Mouse (Mus musculus): Measurements from ENCODE around the gene Ap2a1. TPM values are rescaled to one million over a fixed set of nuclear protein-coding genes. Genes with fewer than 3 reads are reported as not detected.

The Ap2a1 gene
- total RNA-seq, 1 experiment = 82.5 TPM

DNA sequence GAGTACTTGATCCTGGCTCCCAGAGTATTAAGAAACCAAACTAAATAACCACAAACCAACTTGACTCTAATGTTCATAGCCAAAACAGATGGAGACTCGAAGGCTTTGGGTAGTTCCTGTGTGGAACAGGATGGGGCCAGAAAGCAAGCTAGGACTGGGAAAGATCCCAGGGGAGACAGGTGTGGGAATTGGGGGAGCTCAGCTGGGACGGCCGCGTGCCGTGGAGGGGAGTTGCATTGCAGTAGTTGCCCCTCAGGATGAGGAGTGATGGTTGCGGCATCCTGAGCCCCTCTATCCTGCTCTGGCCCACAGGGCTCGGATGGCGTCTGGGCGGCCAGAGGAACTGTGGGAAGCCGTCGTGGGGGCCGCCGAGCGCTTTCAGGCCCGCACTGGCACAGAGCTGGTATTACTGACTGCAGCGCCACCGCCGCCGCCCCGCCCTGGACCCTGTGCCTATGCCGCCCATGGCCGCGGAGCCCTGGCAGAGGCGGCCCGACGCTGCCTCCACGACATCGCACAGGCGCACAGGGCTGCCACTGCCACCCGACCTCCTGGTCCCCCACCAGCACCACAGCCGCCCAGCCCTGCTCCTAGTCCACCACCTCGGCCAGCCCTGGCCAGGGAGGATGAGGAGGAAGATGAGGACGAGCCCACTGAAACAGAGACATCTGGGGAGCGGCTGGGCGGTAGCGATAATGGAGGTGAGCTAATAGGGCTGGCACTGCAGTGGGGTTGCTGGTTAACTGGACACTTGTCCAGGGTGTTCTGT is 76.9 kb downstream of the Ap2a1 start:
- no peaks in the 10 kb centered on the region; the same call in 1 of the 2 replicates for H3K36me3 ChIP-seq (ENCODE audit: control insufficient read depth, insufficient read depth, low read length, poor library complexity, severe bottlenecking)
- in situ Hi-C loops (cut with MboI; ENCODE audit: low sequenced_read_pairs in 2 of 2, unreplicated experiment in 2 of 2) = no loop called here
- peak overlapping the region; percentile 62 for H3K9ac ChIP-seq (ENCODE audit: insufficient read depth, low read depth, low read length, poor library complexity, severe bottlenecking)
- peaks cover 2 to 29% of the 10 kb centered on the region in 2 experiments for H3K4me1 ChIP-seq (ENCODE audit: control insufficient read depth in 2 of 2, insufficient read depth in 2 of 2, low read length in 2 of 2, poor library complexity in 1 of 2)
- no peaks in the 10 kb centered on the region for H3K9me3 ChIP-seq (ENCODE audit: control insufficient read depth, insufficient read depth, low read depth, low read length)
- H3K4me3 ChIP-seq (ENCODE audit: insufficient read depth in 1 of 2, low read depth in 1 of 2, low read length in 2 of 2, poor library complexity in 1 of 2, severe bottlenecking in 1 of 2) = peak overlapping the region; percentile 15 to 47; a peak in 3 of 4 replicates
- no peak for DNase-seq (ENCODE audit: low read depth, low spot score)
- no peak overlapping the region for H3K27ac ChIP-seq (ENCODE audit: insufficient read depth, low read depth, low read length, poor library complexity, severe bottlenecking)
- TF ChIP-seq ZNF384 (IDR thresholded peaks at IDR 0.05; ENCODE audit: low read depth, low read length) = no peak
- no peak for TF ChIP-seq HCFC1 (IDR thresholded peaks at IDR 0.05; ENCODE audit: borderline replicate concordance, insufficient read depth, low read length)
- no peak for TF ChIP-seq CHD2 (IDR thresholded peaks at IDR 0.05; ENCODE audit: low read depth, low read length)
- TF ChIP-seq MAFK (IDR thresholded peaks at IDR 0.05; ENCODE audit: insufficient read depth, low read depth, low read length) = no peak
- no peak for TF ChIP-seq ZC3H11A (IDR thresholded peaks at IDR 0.05; ENCODE audit: borderline replicate concordance, low read depth, low read length)

GRCm38 (mm10) chr7:44851625-44852234 is 77.6 kb downstream of the Ap2a1 start:
- DNase-seq (ENCODE audit: low read depth, low spot score) = no peak
- Histone ChIP-seq H3K27ac (ENCODE audit: insufficient read depth, low read depth, low read length, poor library complexity, severe bottlenecking) (no peak overlapping the region), H3K4me1 (ENCODE audit: control insufficient read depth in 2 of 2, insufficient read depth in 2 of 2, low read length in 2 of 2, poor library complexity in 1 of 2) (peaks cover 2 to 29% of the 10 kb centered on the region in 2 experiments), H3K36me3 (ENCODE audit: control insufficient read depth, insufficient read depth, low read length, poor library complexity, severe bottlenecking) (peaks cover 2% of the 10 kb centered on the region; the same call in 1 of the 2 replicates), H3K4me3 (ENCODE audit: insufficient read depth in 1 of 2, low read depth in 1 of 2, low read length in 2 of 2, poor library complexity in 1 of 2, severe bottlenecking in 1 of 2) (no peak overlapping the region), H3K9ac (ENCODE audit: insufficient read depth, low read depth, low read length, poor library complexity, severe bottlenecking) (no peak overlapping the region; the same call in 1 of the 2 replicates), H3K9me3 (ENCODE audit: control insufficient read depth, insufficient read depth, low read depth, low read length) (no peaks in the 10 kb centered on the region)
- TF ChIP-seq MAFK (IDR thresholded peaks at IDR 0.05; ENCODE audit: insufficient read depth, low read depth, low read length) (no peak), ZNF384 (IDR thresholded peaks at IDR 0.05; ENCODE audit: low read depth, low read length) (no peak), ZC3H11A (IDR thresholded peaks at IDR 0.05; ENCODE audit: borderline replicate concordance, low read depth, low read length) (no peak), CHD2 (IDR thresholded peaks at IDR 0.05; ENCODE audit: low read depth, low read length) (no peak), HCFC1 (IDR thresholded peaks at IDR 0.05; ENCODE audit: borderline replicate concordance, insufficient read depth, low read length) (no peak)
- in situ Hi-C loops (cut with MboI; ENCODE audit: low sequenced_read_pairs in 2 of 2, unreplicated experiment in 2 of 2) = no loop called here

DNA sequence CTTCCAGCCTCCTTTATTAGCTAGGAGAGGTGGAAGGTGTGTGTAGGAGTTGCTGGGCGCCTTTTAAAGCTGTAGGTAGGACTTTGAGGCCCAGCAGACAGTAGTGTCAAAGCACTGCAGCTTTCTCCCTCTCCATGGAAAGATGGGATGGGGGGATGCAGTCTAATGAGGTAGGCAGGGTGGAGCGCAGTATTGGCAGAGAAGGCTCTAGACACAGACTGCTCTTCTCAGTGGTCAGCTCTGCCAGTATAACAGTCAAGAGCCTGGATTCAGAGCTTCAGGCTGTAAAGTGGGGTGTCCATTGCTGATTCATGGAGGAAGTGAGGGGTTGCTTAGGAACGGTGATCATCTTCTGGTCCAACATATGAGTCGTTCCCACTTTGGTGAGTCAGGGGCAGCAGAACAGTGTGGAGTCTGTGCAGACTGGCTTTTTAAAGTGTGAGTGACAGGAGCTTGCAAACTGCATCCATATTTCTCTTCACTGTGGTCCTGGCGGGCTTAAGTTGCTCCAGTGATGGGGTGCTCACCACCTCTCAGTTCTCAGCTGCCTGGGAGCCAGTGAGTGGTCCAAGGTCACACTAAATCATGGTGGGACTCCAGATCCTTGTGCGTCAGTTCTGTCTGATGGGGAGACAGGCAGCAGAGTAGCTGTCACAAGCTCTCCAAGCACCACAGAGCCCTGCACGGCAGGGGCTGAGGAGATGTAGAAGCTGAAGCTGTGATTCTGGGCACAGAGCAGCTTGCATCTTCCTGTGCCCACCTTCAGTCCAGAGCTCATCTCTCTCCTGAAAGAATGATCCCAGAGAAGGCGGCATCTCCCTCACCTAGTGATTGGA is 78.3 kb downstream of the Ap2a1 start:
- in situ Hi-C loops (cut with MboI; ENCODE audit: low sequenced_read_pairs in 2 of 2, unreplicated experiment in 2 of 2) = no loop called here
- Histone ChIP-seq H3K4me1 (ENCODE audit: control insufficient read depth in 2 of 2, insufficient read depth in 2 of 2, low read length in 2 of 2, poor library complexity in 1 of 2) (peaks cover 2 to 26% of the 10 kb centered on the region in 2 experiments; a peak in 3 of 4 replicates), H3K9ac (ENCODE audit: insufficient read depth, low read depth, low read length, poor library complexity, severe bottlenecking) (peak overlapping the region; percentile 93), H3K4me3 (ENCODE audit: insufficient read depth in 1 of 2, low read depth in 1 of 2, low read length in 2 of 2, poor library complexity in 1 of 2, severe bottlenecking in 1 of 2) (peak overlapping the region; percentile 85 to 86), H3K36me3 (ENCODE audit: control insufficient read depth, insufficient read depth, low read length, poor library complexity, severe bottlenecking) (peaks cover 7% of the 10 kb centered on the region; the same call in 1 of the 2 replicates), H3K27ac (ENCODE audit: insufficient read depth, low read depth, low read length, poor library complexity, severe bottlenecking) (no peak overlapping the region), H3K9me3 (ENCODE audit: control insufficient read depth, insufficient read depth, low read depth, low read length) (no peaks in the 10 kb centered on the region)
- TF ChIP-seq CHD2 (IDR thresholded peaks at IDR 0.05; ENCODE audit: low read depth, low read length) = no peak
- TF ChIP-seq ZNF384 (IDR thresholded peaks at IDR 0.05; ENCODE audit: low read depth, low read length) = no peak
- TF ChIP-seq MAFK (IDR thresholded peaks at IDR 0.05; ENCODE audit: insufficient read depth, low read depth, low read length) = no peak
- no peak for TF ChIP-seq HCFC1 (IDR thresholded peaks at IDR 0.05; ENCODE audit: borderline replicate concordance, insufficient read depth, low read length)
- TF ChIP-seq ZC3H11A (IDR thresholded peaks at IDR 0.05; ENCODE audit: borderline replicate concordance, low read depth, low read length) = no peak
- no peak for DNase-seq (ENCODE audit: low read depth, low spot score)

Other genes starting within 250 kb of the Ap2a1 start
- 0.40 and 0.79 TPM in 2 replicates for gene Izumo2, start 220.8 kb downstream of the Ap2a1 start, total RNA-seq (2012; rRNA removed)
- 17.8 and 23.2 TPM in 2 replicates for gene Vrk3, start 181.1 kb downstream of the Ap2a1 start, total RNA-seq (2012; rRNA removed)
- gene Zfp473, start 178.4 kb downstream of the Ap2a1 start, total RNA-seq (2012; rRNA removed) = 15.1 and 20.3 TPM in 2 replicates
- 91.0 and 98.0 TPM in 2 replicates for gene Nup62, start 113.4 kb downstream of the Ap2a1 start, total RNA-seq (2012; rRNA removed)
- 4.8 and 6.0 TPM in 2 replicates for gene Il4i1, start 113.1 kb downstream of the Ap2a1 start, total RNA-seq (2012; rRNA removed)
- gene Atf5, start 112.8 kb downstream of the Ap2a1 start, total RNA-seq (2012; rRNA removed) = 14.0 and 16.9 TPM in 2 replicates
- 33.8 and 37.6 TPM in 2 replicates for gene Akt1s1, start 80.5 kb downstream of the Ap2a1 start, total RNA-seq (2012; rRNA removed)
- 31.5 and 55.7 TPM in 2 replicates for gene Tbc1d17, start 80.4 kb downstream of the Ap2a1 start, total RNA-seq (2012; rRNA removed)
- 37.1 and 76.5 TPM in 2 replicates for gene Pnkp, start 72.4 kb downstream of the Ap2a1 start, total RNA-seq (2012; rRNA removed)
- gene Ptov1, start 59.7 kb downstream of the Ap2a1 start, total RNA-seq (2012; rRNA removed) = 144 and 205 TPM in 2 replicates
- 88.2 and 121 TPM in 2 replicates for gene Med25, start 36.8 kb downstream of the Ap2a1 start, total RNA-seq (2012; rRNA removed)
- gene Fuz, start 33.4 kb downstream of the Ap2a1 start, total RNA-seq (2012; rRNA removed) = 14.2 and 17.2 TPM in 2 replicates
- gene Tsks, start 13.7 kb upstream of the Ap2a1 start, total RNA-seq (2012; rRNA removed) = 0.49 and 0.85 TPM in 2 replicates
- 60.3 and 123 TPM in 2 replicates for gene Cpt1c, start 45.4 kb upstream of the Ap2a1 start, total RNA-seq (2012; rRNA removed)
- gene Prmt1, start 57.1 kb upstream of the Ap2a1 start, total RNA-seq (2012; rRNA removed) = 413 and 429 TPM in 2 replicates
- 45.9 and 68.4 TPM in 2 replicates for gene Irf3, start 68.2 kb upstream of the Ap2a1 start, total RNA-seq (2012; rRNA removed)
- gene Bcl2l12, start 69.2 kb upstream of the Ap2a1 start, total RNA-seq (2012; rRNA removed) = 11.9 and 13.0 TPM in 2 replicates
- 39.0 and 39.2 TPM in 2 replicates for gene Scaf1, start 86.9 kb upstream of the Ap2a1 start, total RNA-seq (2012; rRNA removed)
- 11.1 and 14.4 TPM in 2 replicates for gene Rras, start 88.5 kb upstream of the Ap2a1 start, total RNA-seq (2012; rRNA removed)
- 32.3 and 37.5 TPM in 2 replicates for gene Prr12, start 123.4 kb upstream of the Ap2a1 start, total RNA-seq (2012; rRNA removed)
- 94.2 and 106 TPM in 2 replicates for gene Nosip, start 132.9 kb upstream of the Ap2a1 start, total RNA-seq (2012; rRNA removed)
- gene Prrg2, start 133.2 kb upstream of the Ap2a1 start, total RNA-seq (2012; rRNA removed) = 9.8 and 11.4 TPM in 2 replicates
- 137 and 207 TPM in 2 replicates for gene Rcn3, start 162.7 kb upstream of the Ap2a1 start, total RNA-seq (2012; rRNA removed)
- 10.6 and 15.1 TPM in 2 replicates for gene Fcgrt, start 174.4 kb upstream of the Ap2a1 start, total RNA-seq (2012; rRNA removed)
- gene Rps11, start 194.9 kb upstream of the Ap2a1 start, total RNA-seq (2012; rRNA removed) = 1,746 and 1,854 TPM in 2 replicates
- gene Rpl13a, start 199.3 kb upstream of the Ap2a1 start, total RNA-seq (2012; rRNA removed) = 3,971 and 5,136 TPM in 2 replicates
- gene Gm45713, start 206.7 kb upstream of the Ap2a1 start, total RNA-seq (2012; rRNA removed) = 0.36 and 0.90 TPM in 2 replicates
- gene Flt3l, start 206.9 kb upstream of the Ap2a1 start, total RNA-seq (2012; rRNA removed) = 1.8 and 1.9 TPM in 2 replicates
- 69.9 and 70.2 TPM in 2 replicates for gene Pih1d1, start 224.8 kb upstream of the Ap2a1 start, total RNA-seq (2012; rRNA removed)
- 108 and 115 TPM in 2 replicates for gene Aldh16a1, start 225.1 kb upstream of the Ap2a1 start, total RNA-seq (2012; rRNA removed)
- gene Slc17a7, start 234.5 kb upstream of the Ap2a1 start, total RNA-seq (2012; rRNA removed) = 3.4 and 4.4 TPM in 2 replicates

Data from ES-E14 (cell line).